Mouse (Mus musculus) thymus, postnatal 25 days (tissue): ENCODE measurements around the gene Adprhl2.
A peak's percentile ranks its signal among the peaks of the same experiment; 100 is the strongest.

ENCODE experiments used
- DNase-seq: peaks from one replicate; pipeline ENCODE4 v3.0.0; 2022

Gene Adprhl2

GRCm38 (mm10) chr4:126305428-126305827 lies 16.1 kb downstream of the Adprhl2 start:
- no peak for DNase-seq

GRCm38 (mm10) chr4:126303877-126304276 lies 17.6 kb downstream of the Adprhl2 start:
- DNase-seq: no peak

- no peak for DNase-seq
Observed at GRCm38 (mm10) chr4:126301584-126302309, 19.8 kb downstream of the Adprhl2 start.

- no peak for DNase-seq
Observed at GRCm38 (mm10) chr4:126300916-126301583, 20.5 kb downstream of the Adprhl2 start.

- DNase-seq: peak; percentile 8
Observed at GRCm38 (mm10) chr4:126296617-126297101, 24.8 kb downstream of the Adprhl2 start.

- DNase-seq: no peak
Observed at GRCm38 (mm10) chr4:126295937-126296336, 25.6 kb downstream of the Adprhl2 start.

- no peak for DNase-seq
Observed at GRCm38 (mm10) chr4:126295152-126295551, 26.4 kb downstream of the Adprhl2 start.

- DNase-seq: no peak
Observed at GRCm38 (mm10) chr4:126291196-126291595, 30.3 kb downstream of the Adprhl2 start.

GRCm38 (mm10) chr4:126290314-126290713 lies 31.2 kb downstream of the Adprhl2 start:
- no peak for DNase-seq

- no peak for DNase-seq
Observed at GRCm38 (mm10) chr4:126288085-126288666, 33.3 kb downstream of the Adprhl2 start.

GRCm38 (mm10) chr4:126287302-126287995 lies 34.1 kb downstream of the Adprhl2 start:
- no peak for DNase-seq

- DNase-seq: no peak
Observed at GRCm38 (mm10) chr4:126286492-126286891, 35.0 kb downstream of the Adprhl2 start, which contains the start of gene Col8a2. Col8a2 (plus strand) TSS chr4:126286793.

GRCm38 (mm10) chr4:126283582-126283981 lies 37.9 kb downstream of the Adprhl2 start:
- DNase-seq: no peak

GRCm38 (mm10) chr4:126281706-126282105 lies 39.8 kb downstream of the Adprhl2 start:
- no peak for DNase-seq

GRCm38 (mm10) chr4:126278961-126279360 lies 42.5 kb downstream of the Adprhl2 start:
- DNase-seq: no peak

- no peak for DNase-seq
Observed at GRCm38 (mm10) chr4:126278565-126278915, 43.0 kb downstream of the Adprhl2 start.

- DNase-seq: peak; percentile 48
Observed at GRCm38 (mm10) chr4:126277906-126278564, 43.5 kb downstream of the Adprhl2 start.

- no peak for DNase-seq
Observed at GRCm38 (mm10) chr4:126275681-126276131, 45.8 kb downstream of the Adprhl2 start.

- DNase-seq: no peak
Observed at GRCm38 (mm10) chr4:126275081-126275480, 46.4 kb downstream of the Adprhl2 start.

GRCm38 (mm10) chr4:126273753-126274152 lies 47.8 kb downstream of the Adprhl2 start:
- DNase-seq: no peak

- DNase-seq: no peak
Observed at GRCm38 (mm10) chr4:126269292-126269691, 52.2 kb downstream of the Adprhl2 start.
